Mouse (Mus musculus) intestine, postnatal 0 days (tissue): ENCODE data around the gene ccdc198. TPM values are rescaled to one million over a fixed set of nuclear protein-coding genes. Genes with fewer than 3 reads are reported as not detected.
A peak's percentile ranks its signal among the peaks of the same experiment; 100 is the strongest.
"Not testable (repeated sequence)": the region's sequence is repeated elsewhere in the genome, so short reads cannot be mapped to it uniquely, and the experiment has no call there.

Experiments used
- ATAC-seq: fragments of 200-750 bp; cut with Nextera tagmentation; 2 replicates; pipeline ENCODE4 v1.8.0; 2017; ENCODE audit warnings: mild to moderate bottlenecking, moderate TSS enrichment, moderate library complexity
- H3K27ac ChIP-seq: fragments of 300-500 bp; sonication (generic); 2 replicates; pipeline ENCODE4 v1.5.1; 2014; ENCODE audit warnings: mild to moderate bottlenecking, low read depth, low read length, moderate library complexity
- H3K27me3 ChIP-seq: fragments of 300-500 bp; sonication (generic); replicated peaks from 2 replicates; pipeline ENCODE4 v1.6.1; 2014; ENCODE audit warnings: low read length, mixed read lengths; ENCODE audit not compliant: control insufficient read depth, insufficient read depth
- H3K36me3 ChIP-seq: fragments of 300-500 bp; sonication (generic); 2 replicates; pipeline ENCODE4 v1.6.1; 2014; ENCODE audit warnings: mild to moderate bottlenecking, moderate library complexity; ENCODE audit not compliant: control insufficient read depth, insufficient read depth
- H3K4me1 ChIP-seq: fragments of 300-500 bp; sonication (generic); replicated peaks from 2 replicates; pipeline ENCODE4 v1.6.1; 2014; ENCODE audit warnings: antibody characterized with exemption, low read length, mixed read lengths; ENCODE audit not compliant: control insufficient read depth, insufficient read depth
- H3K4me2 ChIP-seq: fragments of 300-500 bp; sonication (generic); replicated peaks from 2 replicates; pipeline ENCODE4 v1.6.1; 2014; ENCODE audit warnings: low read depth, mild to moderate bottlenecking, moderate library complexity
- H3K4me3 ChIP-seq: fragments of 300-500 bp; sonication (generic); 2 replicates; pipeline ENCODE4 v1.5.1; 2014; ENCODE audit warnings: low read depth, low read length
- H3K9ac ChIP-seq: fragments of 300-500 bp; sonication (generic); 2 replicates; pipeline ENCODE4 v1.6.1; 2014; ENCODE audit warnings: mild to moderate bottlenecking, low read depth, low read length
- H3K9me3 ChIP-seq: fragments of 300-500 bp; sonication (generic); 2 replicates; pipeline ENCODE4 v1.6.1; 2016; ENCODE audit warnings: mixed run types; ENCODE audit not compliant: control insufficient read depth
- CTCF ChIP-seq: sonication (generic); IDR thresholded peaks from 2 replicates; pipeline ENCODE4 v1.5.1; 2016; ENCODE audit warnings: low read depth, mild to moderate bottlenecking, control low read depth, antibody characterized with exemption, moderate library complexity
- WGBS: fragments of 180-500 bp; shearing (Covaris S2); extraction: QIAGEN DNeasy Blood & Tissue Kit; methylation state at CpG from one replicate; pipeline ENCODE4 v1.1.7; 2014; 5-methylcytosine and 5-hydroxymethylcytosine counted together
- polyA plus RNA-seq: library from polyadenylated mRNA; unstranded; fragments of >200 nt; fragmentation: Nextera tagmentation; extraction: Ambion mirVana; gene quantifications from 2 replicates; pipeline ENCODE4 v1.2.1, GENCODE M21; 2015

ccdc198 gene
- polyA plus RNA-seq, 1 experiment from 2014 or later, result 135 TPM

DNA sequence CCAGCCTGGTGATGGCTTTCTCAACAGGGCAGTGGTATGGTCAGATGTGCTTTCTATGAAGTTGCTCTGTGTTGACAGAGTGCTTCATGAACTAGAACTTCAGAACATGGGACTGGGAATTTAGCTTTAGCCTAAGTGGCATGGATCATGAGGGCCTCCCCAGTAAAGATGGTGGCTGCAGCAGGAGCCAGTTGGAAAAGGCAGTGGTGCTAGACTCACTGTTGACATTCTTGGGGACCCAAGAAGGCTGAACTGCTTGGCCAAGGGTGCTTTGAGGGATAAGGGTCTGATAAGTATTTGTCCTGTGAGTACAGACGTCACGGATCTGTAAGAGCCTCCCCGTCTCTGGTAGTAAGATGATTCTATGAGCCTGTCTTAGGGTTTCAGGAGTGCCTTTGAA lies 13.4 kb downstream of the ccdc198 start:
- no peak for ATAC-seq
- no peaks in the 10 kb centered on the region for H3K36me3 ChIP-seq
- H3K4me2 ChIP-seq, result no peak overlapping the region
- H3K27ac ChIP-seq, result no peak overlapping the region
- H3K4me3 ChIP-seq, result no peak overlapping the region
- no peak for TF ChIP-seq CTCF
- H3K9ac ChIP-seq, result no peak overlapping the region
- H3K4me1 ChIP-seq, result no peaks in the 10 kb centered on the region
- H3K27me3 ChIP-seq, result no peaks in the 10 kb centered on the region
- 91% methylated on average over 3 of the region's 3 CpGs for WGBS
- no peaks in the 10 kb centered on the region for H3K9me3 ChIP-seq

DNA sequence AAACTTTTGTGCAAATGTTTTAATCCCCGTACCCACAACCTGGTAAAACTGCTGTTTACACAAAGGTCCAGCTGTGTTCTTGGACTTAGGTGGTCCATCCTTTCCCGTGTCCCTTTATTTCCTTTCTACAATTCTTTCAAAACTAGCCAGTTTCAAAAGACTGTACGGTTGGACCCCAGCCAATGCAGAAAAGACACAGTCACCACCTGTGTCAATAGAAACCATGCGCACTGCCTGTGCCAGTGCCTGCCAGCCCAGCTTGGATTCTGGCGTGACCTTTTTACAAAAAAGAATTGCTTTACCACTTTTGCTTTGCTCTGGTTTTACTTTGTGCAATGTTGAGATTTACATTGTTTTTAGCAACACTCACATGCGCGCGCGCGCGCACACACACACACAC lies 18.3 kb downstream of the ccdc198 start:
- H3K9me3 ChIP-seq, result no peaks in the 10 kb centered on the region
- no peak overlapping the region for H3K27ac ChIP-seq
- H3K4me1 ChIP-seq, result no peaks in the 10 kb centered on the region
- H3K4me2 ChIP-seq, result no peak overlapping the region
- H3K27me3 ChIP-seq, result no peaks in the 10 kb centered on the region
- no peak overlapping the region for H3K9ac ChIP-seq
- no peak for TF ChIP-seq CTCF
- no peak for ATAC-seq
- H3K36me3 ChIP-seq, result peaks cover 8% of the 10 kb centered on the region; the same call in 1 of the 2 replicates
- H3K4me3 ChIP-seq, result no peak overlapping the region
- WGBS, result 75% methylated on average over 11 of the region's 11 CpGs

DNA sequence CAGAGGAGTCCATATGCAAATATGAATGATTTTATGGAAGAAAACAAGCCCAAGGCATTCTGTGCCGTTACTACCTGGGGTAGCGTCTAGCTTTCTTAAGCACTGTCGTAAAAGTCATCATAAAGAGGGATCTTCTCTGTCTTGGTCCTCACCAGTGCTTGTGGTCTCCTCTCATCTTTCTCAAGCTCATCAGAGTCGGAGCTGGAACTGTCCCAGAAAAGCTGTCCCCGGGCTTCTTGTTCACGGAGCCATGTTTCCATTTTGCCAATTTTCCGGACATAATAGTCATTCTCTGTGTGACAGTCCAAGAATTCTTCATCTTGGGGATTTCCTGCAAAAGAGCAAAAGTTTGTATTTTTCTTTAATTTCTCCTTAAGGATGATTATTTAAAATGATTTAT lies 18.8 kb downstream of the ccdc198 start:
- Histone ChIP-seq H3K27ac (no peak overlapping the region), H3K4me1 (no peaks in the 10 kb centered on the region)
- no peak for TF ChIP-seq CTCF

DNA sequence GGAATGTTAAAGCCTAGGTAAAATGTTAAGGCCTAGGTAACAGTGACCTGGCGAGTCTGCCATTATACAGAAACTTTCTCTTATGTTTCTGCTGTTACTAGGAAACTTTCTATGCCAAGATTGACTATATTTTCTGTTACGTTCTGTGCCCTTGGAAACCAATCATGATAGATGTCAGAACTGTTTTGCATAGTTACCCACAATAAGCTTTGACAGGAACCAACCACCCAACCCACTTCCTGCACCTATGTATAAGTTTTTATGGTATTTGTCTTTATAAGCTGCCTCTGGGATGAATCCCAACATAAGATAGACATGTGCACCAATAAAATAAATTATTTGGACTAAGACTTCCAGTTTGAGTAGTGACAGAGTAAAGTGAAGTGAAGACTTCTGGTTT lies 23.5 kb downstream of the ccdc198 start:
- Histone ChIP-seq H3K27me3 (no peaks in the 10 kb centered on the region), H3K4me3 (no peak overlapping the region), H3K36me3 (peaks cover 8% of the 10 kb centered on the region; the same call in 1 of the 2 replicates), H3K4me2 (no peak overlapping the region), H3K9me3 (no peaks in the 10 kb centered on the region), H3K4me1 (no peaks in the 10 kb centered on the region), H3K27ac (no peak overlapping the region), H3K9ac (no peak overlapping the region)
- ATAC-seq, result no peak
- WGBS, result 88% methylated on average over 2 of the region's 2 CpGs
- TF ChIP-seq CTCF, result no peak

More for the DNA sequence above, 18.8 kb downstream of the ccdc198 start:
- WGBS, result 72% methylated on average over 7 of the region's 7 CpGs
- Histone ChIP-seq H3K4me2 (no peak overlapping the region), H3K27me3 (no peaks in the 10 kb centered on the region), H3K36me3 (peaks cover 8% of the 10 kb centered on the region; the same call in 1 of the 2 replicates), H3K4me3 (no peak overlapping the region), H3K9ac (no peak overlapping the region), H3K9me3 (no peaks in the 10 kb centered on the region)
- ATAC-seq, result no peak

DNA sequence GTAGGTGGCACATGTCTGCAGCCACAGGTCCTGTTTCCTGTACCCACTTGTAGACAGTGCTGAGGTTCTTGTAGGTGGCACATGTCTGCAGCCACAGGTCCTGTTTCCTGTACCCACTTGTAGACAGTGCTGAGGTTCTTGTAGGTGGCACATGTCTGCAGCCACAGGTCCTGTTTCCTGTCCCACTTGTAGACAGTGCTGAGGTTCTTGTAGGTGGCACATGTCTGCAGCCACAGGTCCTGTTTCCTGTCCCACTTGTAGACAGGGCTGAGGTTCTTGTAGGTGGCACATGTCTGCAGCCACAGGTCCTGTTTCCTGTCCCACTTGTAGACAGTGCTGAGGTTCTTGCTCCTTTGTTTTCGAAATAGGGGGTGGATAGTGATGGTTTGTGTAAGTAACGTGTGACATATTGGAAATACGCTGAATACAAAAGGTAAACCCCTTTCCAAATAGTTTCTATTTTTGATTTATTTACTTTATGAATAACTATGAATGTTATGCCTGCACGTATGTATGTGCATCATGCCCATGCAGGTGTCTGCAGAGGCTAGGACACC lies 25.7 kb downstream of the ccdc198 start:
- H3K9ac ChIP-seq, H3K4me2 ChIP-seq, ATAC-seq, H3K36me3 ChIP-seq, H3K4me3 ChIP-seq, H3K27ac ChIP-seq, H3K9me3 ChIP-seq, H3K27me3 ChIP-seq, H3K4me1 ChIP-seq: not testable (repeated sequence)
- WGBS, result 89% methylated on average over 4 of the region's 4 CpGs

DNA sequence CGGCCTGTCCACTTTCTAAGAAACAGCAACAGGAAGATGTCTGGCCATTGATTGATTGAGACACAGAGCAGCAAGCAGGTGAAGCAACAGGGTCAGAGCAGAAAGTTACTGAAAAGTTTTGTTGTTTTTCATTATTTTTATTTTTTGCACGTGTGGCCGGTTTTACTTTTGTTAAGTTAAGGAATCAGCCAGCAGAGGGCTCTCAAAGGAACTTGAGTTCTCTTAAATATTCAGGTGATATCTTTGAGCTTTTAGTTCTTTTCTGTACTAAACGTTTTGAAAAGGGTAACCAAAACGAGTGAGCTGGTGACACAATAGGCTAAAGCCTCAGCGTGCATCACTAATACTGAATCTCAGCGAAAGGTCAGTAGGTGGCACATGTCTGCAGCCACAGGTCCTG lies 26.6 kb downstream of the ccdc198 start:
- Histone ChIP-seq H3K4me3 (no peak overlapping the region), H3K27me3 (no peaks in the 10 kb centered on the region), H3K9ac (no peak overlapping the region), H3K36me3 (no peaks in the 10 kb centered on the region), H3K4me1 (no peaks in the 10 kb centered on the region), H3K27ac (no peak overlapping the region), H3K4me2 (no peak overlapping the region), H3K9me3 (no peaks in the 10 kb centered on the region)
- TF ChIP-seq CTCF, result 0 out of 2 replicates have a peak, but pooled peaks have one; percentile 4
- 66% methylated on average over 7 of the region's 7 CpGs for WGBS
- ATAC-seq, result no peak

DNA sequence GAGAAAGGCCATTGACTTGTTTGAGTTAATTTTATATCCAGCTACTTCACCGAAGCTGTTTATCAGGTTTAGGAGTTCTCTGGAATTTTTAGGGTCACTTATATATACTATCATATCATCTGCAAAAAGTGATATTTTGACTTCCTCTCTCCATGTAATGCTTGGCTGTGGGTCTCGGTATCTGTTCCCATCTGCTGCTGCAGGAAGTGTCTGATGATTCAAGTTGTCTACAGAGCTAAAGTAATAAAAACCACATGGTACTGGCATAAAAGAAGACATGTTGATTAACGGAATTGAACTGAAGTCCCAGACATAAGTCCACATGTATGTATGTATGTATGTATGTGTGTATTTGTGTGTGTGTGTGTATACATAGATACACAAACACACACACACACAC lies 35.1 kb downstream of the ccdc198 start:
- ATAC-seq, H3K4me3 ChIP-seq, H3K36me3 ChIP-seq, H3K9me3 ChIP-seq, H3K27me3 ChIP-seq, H3K27ac ChIP-seq, H3K4me1 ChIP-seq, H3K9ac ChIP-seq, H3K4me2 ChIP-seq: not testable (repeated sequence)
- 67% methylated on average over 3 of the region's 3 CpGs for WGBS
